Mouse (Mus musculus) MEL (cell line): ENCODE measurements around the gene Liph. TPM values are rescaled to one million over a fixed set of nuclear protein-coding genes. Genes with fewer than 3 reads are reported as not detected.

Experiments used
- DNase-seq: peaks from one replicate; pipeline ENCODE4 v3.0.0; 2011; ENCODE audit warnings: low read depth, low spot score
- H3K27ac ChIP-seq: 2 replicates; pipeline ENCODE4 v1.5.1; 2012; ENCODE audit warnings: low read depth, mild to moderate bottlenecking, control low read depth, low read length, moderate library complexity; ENCODE audit not compliant: control insufficient read depth
- H3K27me3 ChIP-seq, 2 experiments: fragments of 150-350 bp in 1 of 2; sonication (generic) in 1 of 2; 2 replicates each; pipeline ENCODE4 v1.6.1; 2012; ENCODE audit warnings: low read length in 2 of 2, mild to moderate bottlenecking in 2 of 2, improper control_type of control experiment in 1 of 2, moderate library complexity in 1 of 2; ENCODE audit not compliant: insufficient read depth in 2 of 2, control insufficient read depth in 1 of 2
- H3K36me3 ChIP-seq, 2 experiments: 2 replicates each; pipeline ENCODE4 v1.6.1; 2012 to 2014; ENCODE audit warnings: low read length in 2 of 2, improper control_type of control experiment in 1 of 2, inconsistent platforms in 1 of 2, mild to moderate bottlenecking in 1 of 2; ENCODE audit not compliant: insufficient read depth in 2 of 2, control insufficient read depth in 1 of 2
- H3K4me1 ChIP-seq, 2 experiments: fragments of 150-350 bp in 1 of 2; sonication (generic) in 1 of 2; 2 replicates each; pipeline ENCODE4 v1.6.1; 2012; ENCODE audit warnings: low read length in 2 of 2, improper control_type of control experiment in 1 of 2, mild to moderate bottlenecking in 1 of 2; ENCODE audit not compliant: insufficient read depth in 2 of 2, control insufficient read depth in 1 of 2
- H3K4me3 ChIP-seq, 2 experiments: fragments of 150-350 bp in 1 of 2; sonication (generic) in 1 of 2; 2 replicates each; pipeline ENCODE4 v1.5.1; 2012; ENCODE audit warnings: low read depth in 2 of 2, low read length in 2 of 2, mild to moderate bottlenecking in 2 of 2, moderate library complexity in 2 of 2, control low read depth in 1 of 2, improper control_type of control experiment in 1 of 2; ENCODE audit not compliant: control insufficient read depth in 1 of 2, insufficient read depth in 1 of 2
- H3K79me2 ChIP-seq: 2 replicates; pipeline ENCODE4 v1.6.1; 2012; ENCODE audit warnings: mild to moderate bottlenecking, low read length, moderate library complexity; ENCODE audit not compliant: control insufficient read depth, poor library complexity, insufficient read depth
- H3K9ac ChIP-seq: 2 replicates; pipeline ENCODE4 v1.6.1; 2012; ENCODE audit warnings: low read depth, mild to moderate bottlenecking, control low read depth, low read length, moderate library complexity; ENCODE audit not compliant: control insufficient read depth, poor library complexity, severe bottlenecking
- H3K9me3 ChIP-seq: fragments of 150-350 bp; sonication (generic); replicated peaks from 2 replicates; pipeline ENCODE4 v1.6.1; 2012; ENCODE audit warnings: mild to moderate bottlenecking, low read length, improper control_type of control experiment, moderate library complexity; ENCODE audit not compliant: insufficient read depth
- BHLHE40 ChIP-seq: IDR thresholded peaks from 2 replicates; pipeline ENCODE4 v1.6.1; 2012; ENCODE audit warnings: low read depth, mild to moderate bottlenecking, inconsistent platforms, low read length, improper control_type of control experiment, borderline replicate concordance
- CHD1 ChIP-seq: IDR thresholded peaks from 2 replicates; pipeline ENCODE4 v1.6.1; 2012; ENCODE audit warnings: low read depth, mild to moderate bottlenecking, inconsistent platforms, low read length, improper control_type of control experiment
- CHD2 ChIP-seq: IDR thresholded peaks from 2 replicates; pipeline ENCODE4 v1.6.1; 2011; ENCODE audit warnings: low read length, improper control_type of control experiment
- CTCF ChIP-seq, 3 experiments: IDR thresholded peaks in 2 of 3; conservative IDR thresholded peaks in 1 of 3; 2 replicates each; pipeline ENCODE4 v1.5.1; 2011 to 2012; ENCODE audit warnings: low read length in 3 of 3, low read depth in 2 of 3, mild to moderate bottlenecking in 2 of 3, improper control_type of control experiment in 1 of 3, inconsistent platforms in 1 of 3, mixed read lengths in 1 of 3, moderate library complexity in 1 of 3; ENCODE audit not compliant: control insufficient read depth in 1 of 3, insufficient read depth in 1 of 3, poor library complexity in 1 of 3, severe bottlenecking in 1 of 3
- E2F4 ChIP-seq: IDR thresholded peaks from 2 replicates; pipeline ENCODE4 v1.6.1; 2011; ENCODE audit warnings: low read depth, low read length, improper control_type of control experiment, borderline replicate concordance
- ETS1 ChIP-seq: IDR thresholded peaks from 2 replicates; pipeline ENCODE4 v1.6.1; 2012; ENCODE audit warnings: low read depth, mild to moderate bottlenecking, inconsistent platforms, low read length, improper control_type of control experiment, moderate library complexity
- HCFC1 ChIP-seq: IDR thresholded peaks from 2 replicates; pipeline ENCODE4 v1.6.1; 2012; ENCODE audit warnings: low read depth, mild to moderate bottlenecking, inconsistent platforms, low read length, improper control_type of control experiment, moderate library complexity
- JUND ChIP-seq: IDR thresholded peaks from 2 replicates; pipeline ENCODE4 v1.6.1; 2011; ENCODE audit warnings: low read depth, mild to moderate bottlenecking, improper control_type of control experiment, low read length
- MAFK ChIP-seq: IDR thresholded peaks from 2 replicates; pipeline ENCODE4 v1.6.1; 2011; ENCODE audit warnings: low read depth, mild to moderate bottlenecking, low read length, improper control_type of control experiment, borderline replicate concordance
- MAZ ChIP-seq: IDR thresholded peaks from 2 replicates; pipeline ENCODE4 v1.6.1; 2012; ENCODE audit warnings: low read depth, mild to moderate bottlenecking, inconsistent platforms, low read length, improper control_type of control experiment
- MXI1 ChIP-seq: IDR thresholded peaks from 2 replicates; pipeline ENCODE4 v1.6.1; 2011; ENCODE audit warnings: mild to moderate bottlenecking, low read depth, low read length, improper control_type of control experiment
- NELFE ChIP-seq: IDR thresholded peaks from 2 replicates; pipeline ENCODE4 v1.6.1; 2011; ENCODE audit warnings: low read depth, low read length, improper control_type of control experiment
- POLR2AphosphoS5 ChIP-seq: IDR thresholded peaks from 2 replicates; pipeline ENCODE4 v1.6.1; 2012; ENCODE audit warnings: low read depth, borderline replicate concordance, mild to moderate bottlenecking, inconsistent platforms, low read length, moderate library complexity, mixed read lengths
- SIN3A ChIP-seq: IDR thresholded peaks from 2 replicates; pipeline ENCODE4 v1.6.1; 2012; ENCODE audit warnings: low read length, improper control_type of control experiment, inconsistent platforms
- TBP ChIP-seq: IDR thresholded peaks from 2 replicates; pipeline ENCODE4 v1.8.0; 2011; ENCODE audit warnings: low read depth, low read length, improper control_type of control experiment
- TCF12 ChIP-seq: IDR thresholded peaks from 2 replicates; pipeline ENCODE4 v1.6.1; 2014; ENCODE audit warnings: low read depth, mild to moderate bottlenecking, inconsistent platforms, low read length, improper control_type of control experiment, moderate library complexity
- ZC3H11A ChIP-seq: IDR thresholded peaks from 2 replicates; pipeline ENCODE4 v1.6.1; 2012; ENCODE audit warnings: low read depth, mild to moderate bottlenecking, inconsistent platforms, low read length, improper control_type of control experiment
- ZKSCAN1 ChIP-seq: IDR thresholded peaks from 2 replicates; pipeline ENCODE4 v1.6.1; 2012; ENCODE audit warnings: low read depth, mild to moderate bottlenecking, inconsistent platforms, low read length, improper control_type of control experiment, moderate library complexity
- ZMIZ1 ChIP-seq: IDR thresholded peaks from 2 replicates; pipeline ENCODE4 v1.6.1; 2012; ENCODE audit warnings: low read depth, mild to moderate bottlenecking, inconsistent platforms, low read length, improper control_type of control experiment, moderate library complexity
- polyA plus RNA-seq, 2 experiments: library from polyadenylated mRNA; stranded (reverse) in 1 of 2; unstranded in 1 of 2; fragments of >175 nt in 1 of 2; fragments of >200 nt in 1 of 2; gene quantifications; 2 replicates each; pipeline versions ENCODE4 v1.2.1 to v1.2.4; 2012; ENCODE audit warnings: low replicate concordance in 2 of 2, low read depth in 1 of 2; ENCODE audit not compliant: insufficient read length in 2 of 2, insufficient read depth in 1 of 2, missing spikeins in 1 of 2
- total RNA-seq: library from RNA; depleted of rRNA; stranded (reverse); fragments of 300-350 nt; gene quantifications from 2 replicates; pipeline ENCODE4 v1.2.3, GENCODE M21; 2012

Gene Liph
- total and polyA plus RNA-seq, 3 experiments = not detected

- Histone ChIP-seq H3K79me2 (no peaks in the 10 kb centered on the region), H3K9me3 (no peaks in the 10 kb centered on the region), H3K36me3 (no peaks in the 10 kb centered on the region), H3K4me1 (no peaks in the 10 kb centered on the region), H3K27me3 (peaks cover 0 to 2% of the 10 kb centered on the region in 2 experiments; a peak in 1 of 4 replicates), H3K27ac (no peak overlapping the region), H3K9ac (no peak overlapping the region), H3K4me3 (no peak overlapping the region)
- DNase-seq = no peak
- TF ChIP-seq ZMIZ1 (no peak), TCF12 (no peak)
Observed at GRCm38 (mm10) chr16:21984091-21984490, 11.4 kb downstream of the Liph start.

- no peak for DNase-seq
- TF ChIP-seq SIN3A (no peak), CTCF (IDR thresholded peaks at IDR 0.05 in 2 of 3, conservative IDR thresholded peaks at IDR 0.05 in 1 of 3; ENCODE audit: control insufficient read depth in 1 of 3, insufficient read depth in 1 of 3, low read depth in 2 of 3, low read length in 3 of 3, poor library complexity in 1 of 3, severe bottlenecking in 1 of 3) (no peak), TCF12 (no peak), CHD2 (no peak), E2F4 (no peak), NELFE (no peak), POLR2AphosphoS5 (no peak), ETS1 (no peak), MAZ (no peak), MAFK (no peak), TBP (no peak), ZKSCAN1 (no peak), HCFC1 (no peak), MXI1 (no peak), BHLHE40 (no peak), JUND (no peak), CHD1 (no peak), ZC3H11A (no peak)
- TF ChIP-seq, all 39 proteins: peak for 0
- Histone ChIP-seq H3K79me2 (no peaks in the 10 kb centered on the region), H3K36me3 (no peaks in the 10 kb centered on the region), H3K4me3 (no peak overlapping the region), H3K4me1 (no peaks in the 10 kb centered on the region), H3K27me3 (peaks cover 0 to 2% of the 10 kb centered on the region in 2 experiments; a peak in 1 of 4 replicates), H3K9ac (no peak overlapping the region), H3K27ac (no peak overlapping the region), H3K9me3 (no peaks in the 10 kb centered on the region)
Observed at GRCm38 (mm10) chr16:21983581-21983980, 11.9 kb downstream of the Liph start.
